Mouse (Mus musculus): Measurements from ENCODE around the gene Fpr3.
"Not testable (repeated sequence)": the region's sequence is repeated elsewhere in the genome, so short reads cannot be mapped to it uniquely, and the experiment has no call there.

Gene Fpr3

GRCm38 (mm10) chr17:17887774-17888248 is at the start of gene Fpr3, which contains the start of gene Fpr2:
Gene Fpr3, plus strand, starts transcription at chr17:17887852.
Gene Fpr2, plus strand, starts transcription at chr17:17887824.
- no peak for DNase-seq (ENCODE audit: low spot score)

- peak; percentile 78 for DNase-seq (ENCODE audit: low spot score)
Observed at GRCm38 (mm10) chr17:17837919-17838701, 49.5 kb upstream of the Fpr3 start.

- no peak for DNase-seq (ENCODE audit: low spot score)
Observed at GRCm38 (mm10) chr17:17839276-17839675, 48.4 kb upstream of the Fpr3 start.

- DNase-seq (ENCODE audit: low spot score) = no peak
Observed at GRCm38 (mm10) chr17:17840796-17841195, 46.9 kb upstream of the Fpr3 start.

GRCm38 (mm10) chr17:17843534-17844261 is 44.0 kb upstream of the Fpr3 start:
- DNase-seq (ENCODE audit: low spot score) = no peak

- not testable (repeated sequence) for DNase-seq (ENCODE audit: low spot score)
Observed at GRCm38 (mm10) chr17:17844606-17845005, 43.0 kb upstream of the Fpr3 start.

GRCm38 (mm10) chr17:17845187-17846027 is 42.2 kb upstream of the Fpr3 start:
- DNase-seq (ENCODE audit: low spot score) = no peak

GRCm38 (mm10) chr17:17848988-17849387 is 38.7 kb upstream of the Fpr3 start:
- DNase-seq (ENCODE audit: low spot score) = no peak

- no peak for DNase-seq (ENCODE audit: low spot score)
Observed at GRCm38 (mm10) chr17:17849906-17850712, 37.5 kb upstream of the Fpr3 start.

GRCm38 (mm10) chr17:17855064-17855838 is 32.4 kb upstream of the Fpr3 start, which contains the start of gene Has1:
Gene Has1, minus strand, starts transcription at chr17:17855205.
- DNase-seq (ENCODE audit: low spot score) = no peak

GRCm38 (mm10) chr17:17856612-17857011 is 31.0 kb upstream of the Fpr3 start:
- no peak for DNase-seq (ENCODE audit: low spot score)

- no peak for DNase-seq (ENCODE audit: low spot score)
Observed at GRCm38 (mm10) chr17:17857446-17857845, 30.2 kb upstream of the Fpr3 start.

- DNase-seq (ENCODE audit: low spot score) = no peak
Observed at GRCm38 (mm10) chr17:17860110-17860509, 27.5 kb upstream of the Fpr3 start.

GRCm38 (mm10) chr17:17862360-17862759 is 25.3 kb upstream of the Fpr3 start:
- DNase-seq (ENCODE audit: low spot score) = no peak

GRCm38 (mm10) chr17:17865168-17865567 is 22.5 kb upstream of the Fpr3 start:
- DNase-seq (ENCODE audit: low spot score) = no peak

- no peak for DNase-seq (ENCODE audit: low spot score)
Observed at GRCm38 (mm10) chr17:17866801-17867469, 20.7 kb upstream of the Fpr3 start.

- no peak for DNase-seq (ENCODE audit: low spot score)
Observed at GRCm38 (mm10) chr17:17870892-17871550, 16.6 kb upstream of the Fpr3 start.

- DNase-seq (ENCODE audit: low spot score) = no peak
Observed at GRCm38 (mm10) chr17:17871697-17872096, 16.0 kb upstream of the Fpr3 start.

GRCm38 (mm10) chr17:17879347-17879746 is 8.3 kb upstream of the Fpr3 start:
- DNase-seq (ENCODE audit: low spot score) = no peak
